Mouse (Mus musculus): ENCODE data around the gene Tspan4.
A peak's percentile ranks its signal among the peaks of the same experiment; 100 is the strongest.

DNA sequence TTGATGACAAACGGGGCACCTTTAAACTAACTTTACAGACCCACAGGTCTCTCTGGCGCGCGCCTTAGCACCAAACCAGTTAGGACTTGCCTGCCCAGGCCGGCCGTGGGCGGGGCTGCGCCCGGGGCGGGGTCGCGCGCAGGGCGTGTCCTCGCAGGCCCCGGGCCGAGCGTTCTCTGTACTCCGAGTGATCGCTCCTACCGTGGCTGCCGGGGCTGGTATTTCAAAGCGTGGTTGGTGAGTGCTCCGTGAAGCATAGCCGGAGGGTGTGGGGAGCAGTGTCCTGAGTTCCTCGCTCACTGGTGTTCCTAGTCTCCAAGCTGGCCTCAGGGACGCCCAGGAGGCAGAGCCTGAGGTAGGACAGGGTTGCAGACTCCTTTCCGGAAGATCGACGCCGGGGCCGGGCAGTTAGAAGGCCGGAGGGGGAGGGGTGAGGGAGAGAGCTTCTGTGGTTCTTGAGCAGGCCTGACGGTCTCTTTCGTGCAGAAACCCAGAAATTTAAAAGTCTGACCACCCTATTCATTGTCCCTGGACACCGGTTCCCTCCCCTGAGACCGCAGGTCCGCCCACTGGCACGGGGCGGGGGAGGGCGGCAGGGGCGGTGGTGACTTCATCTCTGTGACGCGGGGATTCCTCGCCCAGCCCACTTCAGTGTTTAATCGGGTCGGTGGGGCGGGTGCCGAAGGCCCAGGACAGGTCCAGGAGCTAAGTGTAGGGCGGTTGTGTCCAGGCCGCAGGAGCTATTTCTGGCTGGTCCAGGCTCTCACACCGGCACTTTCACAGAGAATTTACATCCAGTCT lies 7.6 kb upstream of the Tspan4 start, which contains the start of gene Cd151:
- TF ChIP-seq POLR2A (IDR thresholded peaks at IDR 0.05; ENCODE audit: extremely low read depth, insufficient read depth, low read length) (peak; percentile 54), CTCF (IDR thresholded peaks at IDR 0.05; ENCODE audit: low read depth, low read length) (no peak)

All from liver, adult 2 months (tissue).